Mouse (Mus musculus): ENCODE measurements around the gene Lrrc34.

GRCm38 (mm10) chr3:30588865-30589264 lies 58.8 kb downstream of the Lrrc34 start:
- no peak for TF ChIP-seq MAZ (IDR thresholded peaks at IDR 0.05; ENCODE audit: low read depth, low read length)
- TF ChIP-seq POLR2A (IDR thresholded peaks at IDR 0.05; ENCODE audit: low read depth, low read length) = no peak
- no peak for TF ChIP-seq ZKSCAN1 (IDR thresholded peaks at IDR 0.05; ENCODE audit: borderline replicate concordance, low read depth, low read length)
- TF ChIP-seq KAT2A (IDR thresholded peaks at IDR 0.05; ENCODE audit: insufficient replicate concordance, low read length) = no peak
- TF ChIP-seq CTCF (conservative IDR thresholded peaks at IDR 0.05 in 1 of 2, IDR thresholded peaks at IDR 0.05 in 1 of 2; ENCODE audit: low read depth in 2 of 2, low read length in 2 of 2) = no peak
- no peak for TF ChIP-seq IRF4 (IDR thresholded peaks at IDR 0.05; ENCODE audit: low read depth, low read length)
